Mouse (Mus musculus) heart, embryonic 15.5 days (tissue): Measurements from ENCODE around the gene Dscam. TPM values are rescaled to one million over a fixed set of nuclear protein-coding genes. Genes with fewer than 3 reads are reported as not detected.

ENCODE experiments used
- ATAC-seq: fragments of 200-750 bp; cut with Nextera tagmentation; replicated peaks from 2 replicates; pipeline ENCODE4 v1.8.0; 2017; ENCODE audit warnings: low read depth, moderate TSS enrichment; ENCODE audit not compliant: insufficient number of reproducible peaks, insufficient read depth, low FRiP score
- H3K27ac ChIP-seq: fragments of 300-500 bp; sonication (generic); 2 replicates; pipeline ENCODE4 v1.5.1; 2015; ENCODE audit warnings: mild to moderate bottlenecking, inconsistent platforms
- H3K27me3 ChIP-seq: fragments of 300-500 bp; sonication (generic); 2 replicates; pipeline ENCODE4 v1.6.1; 2015; ENCODE audit warnings: inconsistent platforms
- H3K36me3 ChIP-seq: fragments of 300-500 bp; sonication (generic); 2 replicates; pipeline ENCODE4 v1.6.1; 2015; ENCODE audit warnings: mild to moderate bottlenecking, inconsistent platforms
- H3K4me1 ChIP-seq: fragments of 300-500 bp; sonication (generic); replicated peaks from 2 replicates; pipeline ENCODE4 v1.6.1; 2015; ENCODE audit warnings: inconsistent platforms
- H3K4me2 ChIP-seq: fragments of 300-500 bp; sonication (generic); 2 replicates; pipeline ENCODE4 v1.6.1; 2015; ENCODE audit warnings: inconsistent platforms, mild to moderate bottlenecking, moderate library complexity
- H3K4me3 ChIP-seq: fragments of 300-500 bp; sonication (generic); 2 replicates; pipeline ENCODE4 v1.5.1; 2015; ENCODE audit warnings: mild to moderate bottlenecking, inconsistent platforms
- H3K9ac ChIP-seq: fragments of 300-500 bp; sonication (generic); 2 replicates; pipeline ENCODE4 v1.6.1; 2015; ENCODE audit warnings: mild to moderate bottlenecking, inconsistent platforms
- H3K9me3 ChIP-seq: fragments of 300-500 bp; sonication (generic); replicated peaks from 2 replicates; pipeline ENCODE4 v1.6.1; 2016; ENCODE audit warnings: inconsistent platforms
- WGBS: fragments of 180-500 bp; shearing (Covaris S2); methylation state at CpG from one replicate; pipeline ENCODE4 v1.1.7; 2015; ENCODE audit warnings: mixed read lengths; 5-methylcytosine and 5-hydroxymethylcytosine counted together
- polyA plus RNA-seq: library from polyadenylated mRNA; unstranded; fragments of >200 nt; fragmentation: Nextera tagmentation; extraction: Ambion mirVana; gene quantifications from 2 replicates; pipeline ENCODE4 v1.2.1, GENCODE M21; 2015

Gene Dscam
- polyA plus RNA-seq, 1 experiment from 2014 or later: not detected

GRCm38 (mm10) chr16:96754971-96755504 is 415.5 kb downstream of the Dscam start:
- no peak overlapping the region for H3K4me3 ChIP-seq
- H3K27me3 ChIP-seq: peaks cover 11% of the 10 kb centered on the region; the same call in 1 of the 2 replicates
- H3K9me3 ChIP-seq: no peaks in the 10 kb centered on the region
- peaks cover 4% of the 10 kb centered on the region; the same call in 1 of the 2 replicates for H3K4me1 ChIP-seq
- H3K36me3 ChIP-seq: no peaks in the 10 kb centered on the region
- no peak for ATAC-seq
- no peak overlapping the region for H3K9ac ChIP-seq
- H3K27ac ChIP-seq: no peak overlapping the region
- WGBS: 80% methylated on average over 6 of the region's 6 CpGs
- no peak overlapping the region for H3K4me2 ChIP-seq

GRCm38 (mm10) chr16:96754381-96754780 is 416.2 kb downstream of the Dscam start:
- Histone ChIP-seq H3K4me1 (peaks cover 4% of the 10 kb centered on the region; the same call in 1 of the 2 replicates), H3K4me3 (no peak overlapping the region), H3K9me3 (no peaks in the 10 kb centered on the region), H3K27ac (no peak overlapping the region), H3K4me2 (no peak overlapping the region), H3K27me3 (peaks cover 11% of the 10 kb centered on the region; the same call in 1 of the 2 replicates), H3K36me3 (no peaks in the 10 kb centered on the region), H3K9ac (no peak overlapping the region)
- no peak for ATAC-seq
- 32% methylated on average over 6 of the region's 6 CpGs for WGBS

GRCm38 (mm10) chr16:96753781-96754173 is 416.8 kb downstream of the Dscam start:
- Histone ChIP-seq H3K27ac (no peak overlapping the region), H3K4me3 (no peak overlapping the region), H3K9ac (no peak overlapping the region), H3K27me3 (peaks cover 9% of the 10 kb centered on the region; the same call in 1 of the 2 replicates), H3K9me3 (no peaks in the 10 kb centered on the region), H3K4me1 (peaks cover 4% of the 10 kb centered on the region; the same call in 1 of the 2 replicates), H3K4me2 (no peak overlapping the region), H3K36me3 (no peaks in the 10 kb centered on the region)
- 23% methylated on average over 4 of the region's 4 CpGs for WGBS
- ATAC-seq: no peak

- no peaks in the 10 kb centered on the region for H3K36me3 ChIP-seq
- no peak overlapping the region for H3K4me3 ChIP-seq
- peaks cover 5% of the 10 kb centered on the region; the same call in 1 of the 2 replicates for H3K27me3 ChIP-seq
- H3K4me1 ChIP-seq: peaks cover 4% of the 10 kb centered on the region; the same call in 1 of the 2 replicates
- 72% methylated on average over 2 of the region's 2 CpGs for WGBS
- H3K4me2 ChIP-seq: no peak overlapping the region
- H3K9me3 ChIP-seq: no peaks in the 10 kb centered on the region
- H3K9ac ChIP-seq: no peak overlapping the region
- no peak for ATAC-seq
- no peak overlapping the region for H3K27ac ChIP-seq
Measured at GRCm38 (mm10) chr16:96753164-96753780, 417.3 kb downstream of the Dscam start.

GRCm38 (mm10) chr16:96742475-96743255 is 427.9 kb downstream of the Dscam start:
- Histone ChIP-seq H3K4me2 (no peak overlapping the region), H3K4me1 (peaks cover 3% of the 10 kb centered on the region; the same call in 1 of the 2 replicates), H3K9me3 (no peaks in the 10 kb centered on the region), H3K36me3 (no peaks in the 10 kb centered on the region), H3K27ac (no peak overlapping the region), H3K4me3 (no peak overlapping the region), H3K27me3 (no peaks in the 10 kb centered on the region), H3K9ac (no peak overlapping the region)
- WGBS: 64% methylated on average over 5 of the region's 5 CpGs
- no peak for ATAC-seq

GRCm38 (mm10) chr16:96741336-96741735 is 429.2 kb downstream of the Dscam start:
- no peak overlapping the region for H3K9ac ChIP-seq
- no peak overlapping the region for H3K4me2 ChIP-seq
- H3K36me3 ChIP-seq: no peaks in the 10 kb centered on the region
- no peak overlapping the region for H3K4me3 ChIP-seq
- 25% methylated on average over 1 of the region's 1 CpGs for WGBS
- no peak overlapping the region for H3K27ac ChIP-seq
- no peaks in the 10 kb centered on the region for H3K9me3 ChIP-seq
- H3K27me3 ChIP-seq: no peaks in the 10 kb centered on the region
- peaks cover 3% of the 10 kb centered on the region; the same call in 1 of the 2 replicates for H3K4me1 ChIP-seq
- ATAC-seq: no peak

- Histone ChIP-seq H3K9me3 (no peaks in the 10 kb centered on the region), H3K4me2 (no peak overlapping the region), H3K4me3 (no peak overlapping the region), H3K27me3 (no peaks in the 10 kb centered on the region), H3K9ac (no peak overlapping the region), H3K36me3 (no peaks in the 10 kb centered on the region), H3K4me1 (peaks cover 3% of the 10 kb centered on the region; the same call in 1 of the 2 replicates), H3K27ac (no peak overlapping the region)
- WGBS: 73% methylated on average over 7 of the region's 7 CpGs
- ATAC-seq: no peak
Measured at GRCm38 (mm10) chr16:96740073-96741055, 430.2 kb downstream of the Dscam start.

- H3K4me2 ChIP-seq: no peak overlapping the region
- H3K9ac ChIP-seq: no peak overlapping the region
- no peaks in the 10 kb centered on the region for H3K36me3 ChIP-seq
- peaks cover 3% of the 10 kb centered on the region; the same call in 1 of the 2 replicates for H3K4me1 ChIP-seq
- no peak overlapping the region for H3K4me3 ChIP-seq
- H3K9me3 ChIP-seq: no peaks in the 10 kb centered on the region
- H3K27ac ChIP-seq: no peak overlapping the region
- no peak for ATAC-seq
- no peaks in the 10 kb centered on the region for H3K27me3 ChIP-seq
- 87% methylated on average over 1 of the region's 1 CpGs for WGBS
Measured at GRCm38 (mm10) chr16:96736501-96736900, 434.1 kb downstream of the Dscam start.

- no peak overlapping the region for H3K4me3 ChIP-seq
- no peaks in the 10 kb centered on the region for H3K4me1 ChIP-seq
- WGBS: 74% methylated on average over 3 of the region's 3 CpGs
- ATAC-seq: no peak
- no peak overlapping the region for H3K27ac ChIP-seq
- H3K9me3 ChIP-seq: no peaks in the 10 kb centered on the region
- no peaks in the 10 kb centered on the region for H3K27me3 ChIP-seq
- H3K36me3 ChIP-seq: no peaks in the 10 kb centered on the region
- H3K4me2 ChIP-seq: no peak overlapping the region
- H3K9ac ChIP-seq: no peak overlapping the region
Measured at GRCm38 (mm10) chr16:96730881-96731280, 439.7 kb downstream of the Dscam start.

- no peak overlapping the region for H3K9ac ChIP-seq
- no peaks in the 10 kb centered on the region for H3K27me3 ChIP-seq
- H3K4me1 ChIP-seq: no peaks in the 10 kb centered on the region
- no peak overlapping the region for H3K4me2 ChIP-seq
- no peaks in the 10 kb centered on the region for H3K36me3 ChIP-seq
- H3K27ac ChIP-seq: no peak overlapping the region
- 46% methylated on average over 13 of the region's 13 CpGs for WGBS
- ATAC-seq: no peak
- H3K9me3 ChIP-seq: no peaks in the 10 kb centered on the region
- no peak overlapping the region for H3K4me3 ChIP-seq
Measured at GRCm38 (mm10) chr16:96727836-96728774, 442.4 kb downstream of the Dscam start.
